Mouse (Mus musculus) lung, embryonic 16.5 days (tissue): ENCODE results near the gene Tmem54. TPM values are rescaled to one million over a fixed set of nuclear protein-coding genes. Genes with fewer than 3 reads are reported as not detected.

Experiments used
- ATAC-seq: fragments of 200-750 bp; cut with Nextera tagmentation; 2 replicates; pipeline ENCODE4 v1.8.0; 2017; ENCODE audit warnings: low read depth, mild to moderate bottlenecking, moderate library complexity
- H3K27ac ChIP-seq: fragments of 300-500 bp; sonication (generic); 2 replicates; pipeline ENCODE4 v1.5.1; 2014; ENCODE audit warnings: mild to moderate bottlenecking, control low read depth, low read length
- H3K27me3 ChIP-seq: fragments of 300-500 bp; sonication (generic); 2 replicates; pipeline ENCODE4 v1.6.1; 2014; ENCODE audit warnings: low read depth, low read length, mixed read lengths; ENCODE audit not compliant: control insufficient read depth, insufficient read depth
- H3K36me3 ChIP-seq: fragments of 300-500 bp; sonication (generic); 2 replicates; pipeline ENCODE4 v1.6.1; 2014; ENCODE audit warnings: low read length; ENCODE audit not compliant: control insufficient read depth, insufficient read depth
- H3K4me1 ChIP-seq: fragments of 300-500 bp; sonication (generic); replicated peaks from 2 replicates; pipeline ENCODE4 v1.6.1; 2014; ENCODE audit warnings: low read length, mixed read lengths; ENCODE audit not compliant: control insufficient read depth, insufficient read depth
- H3K4me2 ChIP-seq: fragments of 300-500 bp; sonication (generic); 2 replicates; pipeline ENCODE4 v1.6.1; 2014; ENCODE audit warnings: low read depth, low read length, control low read depth
- H3K4me3 ChIP-seq: fragments of 300-500 bp; sonication (generic); 2 replicates; pipeline ENCODE4 v1.5.1; 2014; ENCODE audit warnings: mild to moderate bottlenecking, low read length, control low read depth
- H3K9ac ChIP-seq: fragments of 300-500 bp; sonication (generic); 2 replicates; pipeline ENCODE4 v1.6.1; 2014; ENCODE audit warnings: low read length, control low read depth
- H3K9me3 ChIP-seq: fragments of 300-500 bp; sonication (generic); 2 replicates; pipeline ENCODE4 v1.6.1; 2016; ENCODE audit warnings: low read length; ENCODE audit not compliant: control insufficient read depth
- WGBS: fragments of 180-500 bp; shearing (Covaris S2); extraction: QIAGEN DNeasy Blood & Tissue Kit; methylation state at CpG from one replicate; pipeline ENCODE4 v1.1.7; 2014; 5-methylcytosine and 5-hydroxymethylcytosine counted together
- polyA plus RNA-seq: library from polyadenylated mRNA; unstranded; fragments of >200 nt; fragmentation: Nextera tagmentation; extraction: Ambion mirVana; gene quantifications from 2 replicates; pipeline ENCODE4 v1.2.1, GENCODE M21; 2015

The Tmem54 gene
- polyA plus RNA-seq, result 16.3 and 17.7 TPM in 2 replicates

- 1% methylated on average over 38 of the region's 40 CpGs for WGBS
- peaks cover 15% of the 10 kb centered on the region for H3K27me3 ChIP-seq
- no peaks in the 10 kb centered on the region for H3K9me3 ChIP-seq
- ATAC-seq, result peak; percentile 86
- H3K27ac ChIP-seq, result no peak within 1 kb of the TSS
- peaks cover 15% of the 10 kb centered on the region for H3K4me1 ChIP-seq
- peak within 1 kb of the TSS; percentile 44 for H3K4me3 ChIP-seq
- H3K9ac ChIP-seq, result peak within 1 kb of the TSS; percentile 51
- peak within 1 kb of the TSS; percentile 51 for H3K4me2 ChIP-seq
- no peaks in the 10 kb centered on the region for H3K36me3 ChIP-seq
Observed at GRCm38 (mm10) chr4:129105356-129105755, at the start of gene Tmem54. Tmem54 (plus strand) TSS chr4:129105548.

- H3K9me3 ChIP-seq, result no peaks in the 10 kb centered on the region
- no peak overlapping the region for H3K4me2 ChIP-seq
- no peak overlapping the region for H3K4me3 ChIP-seq
- no peaks in the 10 kb centered on the region for H3K36me3 ChIP-seq
- no peak for ATAC-seq
- H3K27ac ChIP-seq, result no peak overlapping the region; the same call in 1 of the 2 replicates
- no peaks in the 10 kb centered on the region; the same call in 1 of the 2 replicates for H3K27me3 ChIP-seq
- no peak overlapping the region for H3K9ac ChIP-seq
- WGBS, result 81% methylated on average over 5 of the region's 5 CpGs
- peaks cover 14% of the 10 kb centered on the region for H3K4me1 ChIP-seq
Observed at GRCm38 (mm10) chr4:129055562-129055961, 49.8 kb upstream of the Tmem54 start.

- ATAC-seq, result peak; percentile 98
- peak overlapping the region; percentile 80 for H3K27ac ChIP-seq
- peak overlapping the region; percentile 90 for H3K4me3 ChIP-seq
- peaks cover 14% of the 10 kb centered on the region for H3K4me1 ChIP-seq
- no peaks in the 10 kb centered on the region for H3K36me3 ChIP-seq
- H3K9me3 ChIP-seq, result no peaks in the 10 kb centered on the region
- peak overlapping the region; percentile 100 for H3K4me2 ChIP-seq
- H3K27me3 ChIP-seq, result no peaks in the 10 kb centered on the region
- H3K9ac ChIP-seq, result peak overlapping the region; percentile 92
- WGBS, result 4% methylated on average over 37 of the region's 44 CpGs
Observed at GRCm38 (mm10) chr4:129057533-129058206, 47.7 kb upstream of the Tmem54 start.

- H3K4me3 ChIP-seq, result peak within 1 kb of the TSS; percentile 90
- H3K27me3 ChIP-seq, result no peaks in the 10 kb centered on the region
- H3K4me2 ChIP-seq, result peak within 1 kb of the TSS; percentile 100
- H3K27ac ChIP-seq, result peak within 1 kb of the TSS; percentile 80
- peak within 1 kb of the TSS; percentile 92 for H3K9ac ChIP-seq
- peaks cover 17% of the 10 kb centered on the region for H3K4me1 ChIP-seq
- H3K36me3 ChIP-seq, result no peaks in the 10 kb centered on the region
- ATAC-seq, result peak; percentile 70
- under 1% methylated on average over 77 of the region's 107 CpGs for whole genome bisulfite sequencing
- H3K9me3 ChIP-seq, result no peaks in the 10 kb centered on the region
Observed at GRCm38 (mm10) chr4:129058207-129059092, 46.9 kb upstream of the Tmem54 start, which contains the start of gene Rnf19b. Rnf19b (plus strand) TSS chr4:129058271.

- Histone ChIP-seq H3K4me1 (peaks cover 17% of the 10 kb centered on the region), H3K9ac (peak overlapping the region; percentile 92), H3K4me3 (peak overlapping the region; percentile 90), H3K9me3 (no peaks in the 10 kb centered on the region), H3K4me2 (peak overlapping the region; percentile 100), H3K27me3 (no peaks in the 10 kb centered on the region), H3K36me3 (no peaks in the 10 kb centered on the region), H3K27ac (peak overlapping the region; percentile 80; the same call in 1 of the 2 replicates)
- WGBS, result 2% methylated on average over 13 of the region's 13 CpGs
- no peak for ATAC-seq
Observed at GRCm38 (mm10) chr4:129059125-129059551, 46.2 kb upstream of the Tmem54 start.

- H3K9ac ChIP-seq, result peak overlapping the region; percentile 34
- no peaks in the 10 kb centered on the region for H3K27me3 ChIP-seq
- 22% methylated on average over 4 of the region's 4 CpGs for WGBS
Observed at GRCm38 (mm10) chr4:129059922-129060321, 45.4 kb upstream of the Tmem54 start.

GRCm38 (mm10) chr4:129061486-129061885 is 43.9 kb upstream of the Tmem54 start:
- no peaks in the 10 kb centered on the region for H3K36me3 ChIP-seq
- no peak overlapping the region for H3K4me3 ChIP-seq
- H3K4me2 ChIP-seq, result no peak overlapping the region
- ATAC-seq, result no peak
- H3K4me1 ChIP-seq, result peaks cover 17% of the 10 kb centered on the region
- 92% methylated on average over 1 of the region's 1 CpGs for WGBS
- H3K27me3 ChIP-seq, result no peaks in the 10 kb centered on the region
- H3K9me3 ChIP-seq, result no peaks in the 10 kb centered on the region
- H3K27ac ChIP-seq, result no peak overlapping the region
- H3K9ac ChIP-seq, result no peak overlapping the region

More at GRCm38 (mm10) chr4:129059922-129060321, 45.4 kb upstream of the Tmem54 start:
- Histone ChIP-seq H3K36me3 (no peaks in the 10 kb centered on the region), H3K4me1 (peaks cover 17% of the 10 kb centered on the region), H3K9me3 (no peaks in the 10 kb centered on the region), H3K27ac (no peak overlapping the region), H3K4me2 (peak overlapping the region; percentile 100), H3K4me3 (peak overlapping the region; percentile 90)
- no peak for ATAC-seq

GRCm38 (mm10) chr4:129062281-129063075 is 42.9 kb upstream of the Tmem54 start:
- Histone ChIP-seq H3K4me1 (peaks cover 14% of the 10 kb centered on the region), H3K9me3 (no peaks in the 10 kb centered on the region), H3K36me3 (no peaks in the 10 kb centered on the region), H3K4me3 (no peak overlapping the region), H3K4me2 (no peak overlapping the region), H3K27me3 (no peaks in the 10 kb centered on the region), H3K27ac (0 out of 2 replicates have a peak overlapping the region, but pooled peaks have one; percentile 29), H3K9ac (no peak overlapping the region)
- 68% methylated on average over 3 of the region's 3 CpGs for WGBS
- ATAC-seq, result no peak
